Mouse (Mus musculus) stomach, embryonic 15.5 days (tissue): ENCODE data around the gene Sparc. TPM values are rescaled to one million over a fixed set of nuclear protein-coding genes. Genes with fewer than 3 reads are reported as not detected.

Experiments used
- ATAC-seq: fragments of 200-750 bp; cut with Nextera tagmentation; 2 replicates; pipeline ENCODE4 v1.8.0; 2017; ENCODE audit warnings: low read depth, moderate number of reproducible peaks, moderate TSS enrichment; ENCODE audit not compliant: insufficient read depth, low FRiP score
- H3K27ac ChIP-seq: fragments of 300-500 bp; sonication (generic); 2 replicates; pipeline ENCODE4 v1.5.1; 2015; ENCODE audit warnings: mild to moderate bottlenecking, inconsistent platforms
- H3K27me3 ChIP-seq: fragments of 300-500 bp; sonication (generic); replicated peaks from 2 replicates; pipeline ENCODE4 v1.6.1; 2015; ENCODE audit warnings: inconsistent platforms
- H3K36me3 ChIP-seq: fragments of 300-500 bp; sonication (generic); 2 replicates; pipeline ENCODE4 v1.6.1; 2015; ENCODE audit warnings: inconsistent platforms
- H3K4me1 ChIP-seq: fragments of 300-500 bp; sonication (generic); 2 replicates; pipeline ENCODE4 v1.6.1; 2015; ENCODE audit warnings: inconsistent platforms
- H3K4me2 ChIP-seq: fragments of 300-500 bp; sonication (generic); 2 replicates; pipeline ENCODE4 v1.6.1; 2015; ENCODE audit warnings: mild to moderate bottlenecking, inconsistent platforms
- H3K4me3 ChIP-seq: fragments of 300-500 bp; sonication (generic); replicated peaks from 2 replicates; pipeline ENCODE4 v1.5.1; 2015; ENCODE audit warnings: inconsistent platforms
- H3K9ac ChIP-seq: fragments of 300-500 bp; sonication (generic); 2 replicates; pipeline ENCODE4 v1.6.1; 2015; ENCODE audit warnings: inconsistent platforms
- H3K9me3 ChIP-seq: fragments of 300-500 bp; sonication (generic); 2 replicates; pipeline ENCODE4 v1.6.1; 2016; ENCODE audit warnings: inconsistent platforms
- WGBS: fragments of 180-500 bp; shearing (Covaris S2); methylation state at CpG from one replicate; pipeline ENCODE4 v1.1.7; 2015; 5-methylcytosine and 5-hydroxymethylcytosine counted together
- polyA plus RNA-seq: library from polyadenylated mRNA; unstranded; fragments of >200 nt; fragmentation: Nextera tagmentation; extraction: Ambion mirVana; gene quantifications from 2 replicates; pipeline ENCODE4 v1.2.1, GENCODE M21; 2015

Sparc gene
- polyA plus RNA-seq: 1,683 and 1,927 TPM in 2 replicates

DNA sequence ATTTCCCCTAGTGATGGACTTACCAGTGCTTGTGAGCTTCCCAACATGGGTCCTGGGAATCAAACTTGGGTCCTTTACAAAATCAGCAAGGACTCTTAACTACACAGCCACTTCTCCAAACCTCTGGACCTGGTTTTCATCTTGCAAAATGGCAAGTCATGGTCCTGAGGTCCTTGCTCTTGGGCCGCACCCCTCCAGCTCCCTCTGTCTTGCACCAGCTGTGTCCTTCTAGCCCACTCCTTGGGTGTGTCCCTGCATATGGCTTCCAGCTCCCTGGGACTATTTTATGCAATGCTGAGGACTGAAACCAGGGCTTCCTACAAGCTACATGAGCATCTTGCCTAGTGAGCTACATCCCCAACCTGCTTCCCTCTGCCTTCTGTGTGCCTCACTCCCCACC is at the start of gene Sparc:
Gene Sparc, minus strand, starts transcription at position 206 of the 400 bp plus-strand sequence.
- peak within 1 kb of the TSS; percentile 26 for H3K27ac ChIP-seq
- no peak for ATAC-seq
- peaks cover 35% of the 10 kb centered on the region for H3K4me1 ChIP-seq
- no peaks in the 10 kb centered on the region for H3K9me3 ChIP-seq
- H3K4me2 ChIP-seq: no peak within 1 kb of the TSS
- H3K4me3 ChIP-seq: no peak within 1 kb of the TSS
- no peaks in the 10 kb centered on the region for H3K27me3 ChIP-seq
- H3K9ac ChIP-seq: no peak within 1 kb of the TSS
- H3K36me3 ChIP-seq: no peaks in the 10 kb centered on the region
- 86% methylated on average over 1 of the region's 1 CpGs for WGBS

DNA sequence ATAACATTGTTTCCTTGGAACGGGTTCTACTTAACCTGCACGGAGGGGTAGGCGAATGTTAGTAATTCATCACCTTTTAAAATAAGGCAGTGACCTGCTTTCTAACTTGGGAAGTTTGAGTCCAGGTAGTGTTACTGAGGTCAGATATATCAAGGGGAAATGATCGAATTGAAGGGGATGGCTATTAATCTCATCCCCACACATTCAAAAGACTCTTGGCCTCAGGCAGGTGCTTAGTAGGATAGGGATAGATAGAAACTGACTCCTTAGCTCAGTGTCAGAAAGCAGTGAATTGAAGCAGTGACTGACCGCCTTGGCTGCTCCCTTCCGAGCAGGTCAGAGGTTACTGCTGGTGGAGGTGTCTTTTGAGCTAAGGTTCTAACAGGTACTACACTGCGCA is 48.5 kb upstream of the Sparc start:
- Histone ChIP-seq H3K27ac (no peak overlapping the region), H3K4me3 (peak overlapping the region; percentile 95), H3K4me2 (peak overlapping the region; percentile 81), H3K36me3 (0 out of 2 replicates have a peak, but pooled peaks cover 7% of the 10 kb centered on the region), H3K27me3 (no peaks in the 10 kb centered on the region), H3K9ac (no peak overlapping the region), H3K9me3 (no peaks in the 10 kb centered on the region), H3K4me1 (peaks cover 17% of the 10 kb centered on the region)
- WGBS: 78% methylated on average over 7 of the region's 7 CpGs
- no peak for ATAC-seq

DNA sequence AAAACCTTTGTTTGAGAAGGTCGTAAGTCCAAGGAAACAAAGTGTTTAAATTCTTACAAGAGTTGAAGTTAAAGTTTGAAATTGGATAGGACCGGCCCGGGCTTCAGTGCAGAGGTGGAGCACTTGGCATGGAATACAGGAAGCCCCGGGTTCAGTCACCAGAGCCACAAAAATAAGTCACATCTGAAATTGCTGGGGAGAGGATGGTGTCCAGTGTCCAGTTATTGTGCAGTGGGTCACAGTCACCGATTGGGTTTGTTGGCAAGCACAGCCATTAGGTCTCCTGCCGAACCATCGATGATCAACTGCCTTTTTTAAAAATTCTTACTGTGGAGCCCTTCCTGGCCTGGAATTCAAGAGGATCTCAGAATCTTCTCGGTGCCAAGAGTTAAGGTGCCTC is 47.8 kb upstream of the Sparc start:
- Histone ChIP-seq H3K27me3 (no peaks in the 10 kb centered on the region), H3K4me1 (peaks cover 17% of the 10 kb centered on the region), H3K36me3 (0 out of 2 replicates have a peak, but pooled peaks cover 7% of the 10 kb centered on the region), H3K27ac (no peak overlapping the region), H3K9me3 (no peaks in the 10 kb centered on the region), H3K4me3 (peak overlapping the region; percentile 95), H3K4me2 (peak overlapping the region; percentile 81), H3K9ac (no peak overlapping the region; the same call in 1 of the 2 replicates)
- no peak for ATAC-seq
- WGBS: 28% methylated on average over 8 of the region's 8 CpGs

DNA sequence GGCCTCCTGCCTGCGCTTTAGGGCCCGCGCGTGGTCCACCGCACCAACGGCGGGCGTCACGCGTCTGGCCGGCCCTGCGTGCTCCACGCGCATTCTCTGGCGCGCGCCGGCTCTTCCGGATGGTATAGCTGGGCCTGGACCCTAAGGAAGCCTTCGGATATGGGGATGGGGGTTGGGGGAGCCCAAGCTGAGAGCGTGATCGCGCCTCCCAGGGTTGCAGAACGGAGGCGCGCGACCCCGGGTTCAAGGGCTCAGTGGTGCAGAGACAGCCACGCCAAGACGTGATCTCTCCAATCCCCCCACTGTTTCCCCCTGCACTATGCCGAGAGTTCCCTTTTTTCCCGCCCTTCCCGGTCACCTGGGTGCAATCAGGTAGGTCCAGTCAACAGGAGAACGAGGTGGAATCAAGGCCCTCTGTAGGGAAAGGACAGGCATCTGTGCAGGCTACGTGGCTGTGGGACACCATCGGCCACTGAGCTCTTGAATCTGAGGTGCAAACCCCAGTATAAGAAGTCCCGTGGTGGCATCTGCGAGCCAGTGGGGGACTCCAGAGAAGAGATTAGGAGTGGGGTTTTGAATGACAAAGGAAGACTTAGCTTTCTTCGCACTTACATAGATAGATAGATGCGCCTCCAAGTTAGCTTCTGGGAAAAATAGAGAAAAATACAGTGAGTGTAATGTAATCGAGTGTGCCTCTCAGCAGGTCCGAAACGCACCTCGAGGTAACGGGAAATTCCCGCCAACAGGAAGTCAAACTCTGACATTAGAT is 47.1 kb upstream of the Sparc start:
- under 1% methylated on average over 46 of the region's 46 CpGs for WGBS
- H3K36me3 ChIP-seq: 0 out of 2 replicates have a peak, but pooled peaks cover 7% of the 10 kb centered on the region
- H3K9ac ChIP-seq: peak overlapping the region; percentile 95
- H3K9me3 ChIP-seq: no peaks in the 10 kb centered on the region
- H3K4me2 ChIP-seq: peak overlapping the region; percentile 81
- no peaks in the 10 kb centered on the region for H3K27me3 ChIP-seq
- ATAC-seq: no peak
- H3K4me3 ChIP-seq: peak overlapping the region; percentile 95
- H3K4me1 ChIP-seq: peaks cover 17% of the 10 kb centered on the region
- H3K27ac ChIP-seq: peak overlapping the region; percentile 89

DNA sequence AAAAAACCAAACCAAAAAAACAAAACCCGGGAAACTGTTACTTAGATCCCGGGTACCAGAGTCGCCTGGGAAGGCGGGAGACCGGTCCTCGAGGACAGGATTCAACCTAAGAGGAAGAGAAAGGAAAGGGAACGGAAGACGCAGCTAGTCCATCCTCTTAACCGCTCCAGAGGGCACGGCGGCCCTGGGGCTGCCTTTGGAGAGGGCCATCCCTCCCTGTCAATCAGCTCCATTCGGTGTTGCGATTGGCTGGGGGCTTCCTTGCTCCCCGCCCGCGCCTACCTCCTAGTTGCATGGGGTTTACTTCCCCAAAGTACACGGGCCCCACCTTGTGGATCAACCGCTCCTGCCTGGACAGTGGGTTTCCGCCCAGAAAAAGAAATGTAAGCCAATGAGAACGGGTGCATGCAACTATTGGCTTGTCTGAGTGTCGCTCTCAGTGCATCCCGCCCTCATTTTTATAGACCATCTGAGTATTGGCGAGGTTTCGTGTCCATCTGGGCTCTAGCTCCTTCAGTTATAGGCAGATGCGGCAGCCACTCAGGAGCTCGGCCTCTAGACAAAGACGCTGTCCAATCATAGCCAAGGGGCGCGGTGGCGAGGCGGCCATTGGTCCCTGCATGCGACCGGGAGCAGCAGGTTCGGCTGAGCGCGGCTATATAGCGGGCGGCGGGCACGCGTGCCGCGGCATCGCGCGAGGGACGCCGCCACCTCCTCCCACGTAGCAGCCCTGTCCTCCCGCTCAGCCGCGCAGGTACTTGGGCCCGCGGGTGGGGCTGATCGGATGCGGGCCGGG is 46.3 kb upstream of the Sparc start, which contains the start of gene G3bp1:
Gene G3bp1, plus strand, starts transcription at position 638 of the 796 bp plus-strand sequence.
- under 1% methylated on average over 57 of the region's 57 CpGs for whole genome bisulfite sequencing
- H3K4me1 ChIP-seq: peaks cover 17% of the 10 kb centered on the region
- peak within 1 kb of the TSS; percentile 95 for H3K9ac ChIP-seq
- peak within 1 kb of the TSS; percentile 95 for H3K4me3 ChIP-seq
- H3K27me3 ChIP-seq: no peaks in the 10 kb centered on the region
- no peaks in the 10 kb centered on the region for H3K9me3 ChIP-seq
- H3K4me2 ChIP-seq: peak within 1 kb of the TSS; percentile 81
- H3K27ac ChIP-seq: peak within 1 kb of the TSS; percentile 93
- peak; percentile 97 for ATAC-seq
- 0 out of 2 replicates have a peak, but pooled peaks cover under 1% of the 10 kb centered on the region for H3K36me3 ChIP-seq

DNA sequence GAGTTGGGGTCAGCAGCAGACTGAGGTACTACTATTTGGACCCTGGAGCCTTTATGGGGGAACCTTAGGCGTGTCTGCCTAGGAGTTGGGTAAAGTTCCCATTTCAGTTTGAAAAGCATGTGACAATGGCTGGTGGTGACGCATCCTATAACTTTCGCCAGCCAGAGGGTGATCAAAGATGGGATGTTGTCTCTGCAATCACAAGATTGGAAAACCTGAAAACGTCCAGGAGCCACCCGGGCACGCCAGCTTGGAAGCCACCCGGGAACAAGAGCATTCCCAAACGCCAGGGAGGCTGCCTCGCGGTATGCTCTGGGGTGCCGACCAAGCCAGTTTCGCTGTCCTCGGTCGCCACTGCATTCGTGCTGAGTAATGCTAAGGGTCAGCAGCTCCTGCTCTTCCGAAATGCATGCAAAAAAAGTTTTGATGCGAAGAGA is 45.6 kb upstream of the Sparc start:
- no peaks in the 10 kb centered on the region for H3K27me3 ChIP-seq
- ATAC-seq: no peak
- H3K27ac ChIP-seq: peak overlapping the region; percentile 93
- no peaks in the 10 kb centered on the region for H3K36me3 ChIP-seq
- H3K9me3 ChIP-seq: no peaks in the 10 kb centered on the region
- H3K4me3 ChIP-seq: peak overlapping the region; percentile 44
- peaks cover 17% of the 10 kb centered on the region for H3K4me1 ChIP-seq
- H3K4me2 ChIP-seq: peak overlapping the region; percentile 68
- peak overlapping the region; percentile 21; the same call in 1 of the 2 replicates for H3K9ac ChIP-seq
- 3% methylated on average over 17 of the region's 17 CpGs for WGBS

DNA sequence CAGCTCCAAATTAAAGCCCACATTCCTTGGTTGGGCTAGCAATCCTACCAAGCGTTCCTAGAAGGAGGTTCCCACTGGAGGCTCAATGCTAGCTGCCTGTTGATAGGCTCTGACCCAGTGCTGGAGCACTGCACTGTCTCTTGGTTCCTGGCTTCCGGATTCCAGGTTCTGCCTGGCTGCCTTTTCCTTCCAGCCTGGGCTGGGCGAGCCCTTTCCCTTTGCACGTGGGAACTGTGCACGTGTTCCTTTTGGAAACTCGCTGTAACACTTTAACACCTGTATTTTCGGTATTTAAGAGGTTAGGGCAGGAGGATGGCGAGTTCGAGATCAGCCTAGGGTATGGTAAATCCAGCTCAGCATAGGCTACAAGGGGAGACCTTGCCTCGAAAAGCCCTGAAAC is 45.0 kb upstream of the Sparc start:
- no peaks in the 10 kb centered on the region for H3K9me3 ChIP-seq
- 76% methylated on average over 10 of the region's 10 CpGs for WGBS
- ATAC-seq: no peak
- H3K27ac ChIP-seq: peak overlapping the region; percentile 93; the same call in 1 of the 2 replicates
- peaks cover 12% of the 10 kb centered on the region for H3K4me1 ChIP-seq
- no peak overlapping the region for H3K9ac ChIP-seq
- H3K36me3 ChIP-seq: no peaks in the 10 kb centered on the region
- peak overlapping the region; percentile 44; the same call in 1 of the 2 replicates for H3K4me3 ChIP-seq
- H3K4me2 ChIP-seq: peak overlapping the region; percentile 68
- no peaks in the 10 kb centered on the region for H3K27me3 ChIP-seq

DNA sequence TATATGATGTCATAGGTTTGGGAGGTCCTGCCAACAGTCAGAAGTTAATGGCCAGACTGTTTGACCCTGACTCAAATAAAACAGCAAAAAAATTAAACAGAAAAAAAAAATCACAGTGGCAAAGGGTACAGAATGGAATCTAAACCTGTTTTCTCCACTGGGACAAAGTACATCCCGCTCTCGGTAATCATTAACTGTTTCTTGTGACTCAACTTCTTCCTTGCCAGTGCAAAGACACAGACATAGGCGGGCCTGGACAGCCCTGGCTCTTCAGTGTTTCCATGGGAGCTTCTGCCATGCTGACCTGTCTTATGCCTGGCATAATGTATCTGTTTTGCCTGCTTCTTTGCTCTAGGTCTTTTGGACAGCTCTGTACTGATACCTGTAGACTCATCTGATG is 42.2 kb upstream of the Sparc start:
- Histone ChIP-seq H3K27ac (peak overlapping the region; percentile 35; the same call in 1 of the 2 replicates), H3K4me2 (no peak overlapping the region), H3K4me3 (no peak overlapping the region), H3K27me3 (no peaks in the 10 kb centered on the region), H3K36me3 (no peaks in the 10 kb centered on the region), H3K4me1 (peaks cover 5% of the 10 kb centered on the region; the same call in 1 of the 2 replicates), H3K9me3 (no peaks in the 10 kb centered on the region), H3K9ac (no peak overlapping the region)
- 75% methylated on average over 3 of the region's 3 CpGs for WGBS
- no peak for ATAC-seq

DNA sequence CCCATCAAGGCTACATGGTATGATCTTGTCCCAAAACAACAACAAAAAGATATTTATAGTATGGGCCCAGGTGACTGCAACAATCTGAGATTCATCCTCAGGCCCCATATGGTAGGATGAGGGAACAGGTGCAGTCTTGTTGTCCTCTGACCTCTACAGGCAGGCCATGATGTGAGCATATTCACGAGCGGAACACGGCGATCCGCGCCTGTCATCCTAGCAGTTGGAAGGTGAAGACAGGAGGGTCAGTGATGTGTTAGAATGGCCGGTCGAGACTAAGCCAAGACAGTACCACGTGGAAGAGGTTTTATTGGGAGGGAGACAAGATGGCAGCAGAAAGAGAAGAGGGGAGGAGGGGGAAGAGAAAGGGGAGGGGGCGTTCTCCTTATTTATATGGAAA is 41.7 kb upstream of the Sparc start:
- H3K4me2 ChIP-seq: no peak overlapping the region
- H3K9ac ChIP-seq: no peak overlapping the region
- H3K9me3 ChIP-seq: no peaks in the 10 kb centered on the region
- no peaks in the 10 kb centered on the region for H3K36me3 ChIP-seq
- peaks cover 10% of the 10 kb centered on the region for H3K4me1 ChIP-seq
- no peak overlapping the region for H3K4me3 ChIP-seq
- H3K27ac ChIP-seq: peak overlapping the region; percentile 35; the same call in 1 of the 2 replicates
- H3K27me3 ChIP-seq: no peaks in the 10 kb centered on the region
- 80% methylated on average over 10 of the region's 10 CpGs for WGBS
- no peak for ATAC-seq

DNA sequence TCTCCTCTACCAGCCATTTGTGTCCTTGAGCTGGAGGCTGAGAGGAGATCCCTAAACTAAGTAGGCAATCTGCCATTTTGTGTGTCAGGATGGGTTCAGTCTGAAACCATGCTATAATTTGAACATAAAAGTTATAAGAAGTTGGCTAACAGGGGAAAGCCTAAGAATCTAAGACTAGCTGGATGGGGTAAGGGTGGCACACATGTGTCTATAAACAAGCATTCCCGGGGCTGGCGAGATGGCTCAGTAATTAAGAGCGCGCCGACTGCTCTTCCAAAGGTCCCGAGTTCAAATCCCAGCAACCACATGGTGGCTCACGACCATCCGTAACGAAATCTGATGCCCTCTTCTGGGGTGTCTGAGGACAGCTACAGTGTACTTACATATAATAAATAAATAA is 39.2 kb upstream of the Sparc start:
- Histone ChIP-seq H3K9me3 (no peaks in the 10 kb centered on the region), H3K4me3 (no peak overlapping the region), H3K9ac (no peak overlapping the region), H3K36me3 (no peaks in the 10 kb centered on the region), H3K4me2 (no peak overlapping the region), H3K27ac (no peak overlapping the region), H3K27me3 (no peaks in the 10 kb centered on the region), H3K4me1 (peaks cover 13% of the 10 kb centered on the region)
- WGBS: 95% methylated on average over 9 of the region's 9 CpGs
- no peak for ATAC-seq

DNA sequence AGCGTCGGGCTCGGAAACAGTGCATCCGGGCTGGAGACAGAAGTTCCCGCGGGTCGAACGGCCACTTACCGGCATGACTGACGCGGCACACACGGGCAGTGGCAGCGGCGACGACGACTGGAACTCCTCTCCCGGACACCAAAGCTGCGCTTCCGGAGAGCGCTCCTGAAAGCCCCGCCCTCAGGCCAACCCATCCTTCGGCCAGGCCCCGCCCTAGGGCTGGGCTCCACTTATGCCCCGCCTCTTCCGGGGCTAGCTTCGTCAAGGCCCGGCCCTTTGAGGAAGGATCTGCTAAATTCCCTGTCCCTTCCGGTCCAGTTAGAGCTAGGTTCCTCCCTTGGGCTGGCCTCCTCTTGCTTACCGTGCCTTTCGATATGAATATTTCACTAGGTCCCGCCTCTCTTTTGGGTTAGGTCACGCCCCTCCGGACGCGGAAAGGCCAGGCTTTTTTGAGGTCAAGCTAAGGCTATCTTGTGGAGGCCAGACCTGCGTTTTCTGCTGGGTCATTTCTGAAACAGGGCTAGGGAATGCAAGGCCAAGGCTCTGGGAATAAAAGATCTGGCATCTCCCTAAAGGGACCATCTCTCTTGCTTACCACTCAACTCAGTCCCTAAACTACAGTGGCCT is 38.1 kb upstream of the Sparc start, which contains the start of gene Atox1:
Gene Atox1, minus strand, starts transcription at position 221 of the 627 bp plus-strand sequence.
- WGBS: under 1% methylated on average over 36 of the region's 36 CpGs
- peak within 1 kb of the TSS; percentile 77 for H3K4me2 ChIP-seq
- H3K36me3 ChIP-seq: no peaks in the 10 kb centered on the region
- H3K9me3 ChIP-seq: no peaks in the 10 kb centered on the region
- peak within 1 kb of the TSS; percentile 66 for H3K4me3 ChIP-seq
- H3K4me1 ChIP-seq: peaks cover 13% of the 10 kb centered on the region
- H3K9ac ChIP-seq: peak within 1 kb of the TSS; percentile 57
- ATAC-seq: peak; percentile 97
- H3K27ac ChIP-seq: peak within 1 kb of the TSS; percentile 82
- no peaks in the 10 kb centered on the region for H3K27me3 ChIP-seq
